Mouse (Mus musculus): ENCODE measurements around the gene Mrgprg. TPM values are rescaled to one million over a fixed set of nuclear protein-coding genes. Genes with fewer than 3 reads are reported as not detected.

Gene Mrgprg
- polyA plus RNA-seq, 1 experiment, result not detected

GRCm38 (mm10) chr7:143740653-143741052 lies 26.1 kb downstream of the Mrgprg start:
- Histone ChIP-seq H3K4me3 (ENCODE audit: insufficient read depth, low read depth, low read length) (peak overlapping the region; percentile 67), H3K27ac (replicated peaks; ENCODE audit: low read depth, low read length) (no peak overlapping the region), H3K4me1 (ENCODE audit: control insufficient read depth, insufficient read depth, insufficient read length, low read length) (peaks cover 10% of the 10 kb centered on the region)

GRCm38 (mm10) chr7:143739511-143740461 lies 27.0 kb downstream of the Mrgprg start:
- Histone ChIP-seq H3K4me1 (ENCODE audit: control insufficient read depth, insufficient read depth, insufficient read length, low read length) (peaks cover 10% of the 10 kb centered on the region), H3K4me3 (ENCODE audit: insufficient read depth, low read depth, low read length) (peak overlapping the region; percentile 67), H3K27ac (replicated peaks; ENCODE audit: low read depth, low read length) (peak overlapping the region; percentile 53; the same call in 1 of the 2 replicates)

- peaks cover 10% of the 10 kb centered on the region for H3K4me1 ChIP-seq (ENCODE audit: control insufficient read depth, insufficient read depth, insufficient read length, low read length)
- no peak overlapping the region for H3K27ac ChIP-seq (replicated peaks; ENCODE audit: low read depth, low read length)
- H3K4me3 ChIP-seq (ENCODE audit: insufficient read depth, low read depth, low read length), result 0 out of 2 replicates have a peak overlapping the region, but pooled peaks have one; percentile 13
Measured at GRCm38 (mm10) chr7:143738601-143739006, 28.2 kb downstream of the Mrgprg start.

GRCm38 (mm10) chr7:143738194-143738593 lies 28.6 kb downstream of the Mrgprg start:
- no peak overlapping the region for H3K4me3 ChIP-seq (ENCODE audit: insufficient read depth, low read depth, low read length)
- H3K4me1 ChIP-seq (ENCODE audit: control insufficient read depth, insufficient read depth, insufficient read length, low read length), result peaks cover 10% of the 10 kb centered on the region
- no peak overlapping the region for H3K27ac ChIP-seq (replicated peaks; ENCODE audit: low read depth, low read length)

- Histone ChIP-seq H3K4me1 (ENCODE audit: control insufficient read depth, insufficient read depth, insufficient read length, low read length) (peaks cover 11% of the 10 kb centered on the region), H3K27ac (replicated peaks; ENCODE audit: low read depth, low read length) (no peak overlapping the region), H3K4me3 (ENCODE audit: insufficient read depth, low read depth, low read length) (no peak overlapping the region)
Measured at GRCm38 (mm10) chr7:143733746-143734145, 33.0 kb downstream of the Mrgprg start.

GRCm38 (mm10) chr7:143729886-143730285 lies 36.9 kb downstream of the Mrgprg start:
- no peak overlapping the region for H3K4me3 ChIP-seq (ENCODE audit: insufficient read depth, low read depth, low read length)
- H3K27ac ChIP-seq (replicated peaks; ENCODE audit: low read depth, low read length), result no peak overlapping the region

GRCm38 (mm10) chr7:143726396-143726795 lies 40.4 kb downstream of the Mrgprg start:
- H3K4me1 ChIP-seq (ENCODE audit: control insufficient read depth, insufficient read depth, insufficient read length, low read length), result peaks cover 13% of the 10 kb centered on the region
- H3K27ac ChIP-seq (replicated peaks; ENCODE audit: low read depth, low read length), result no peak overlapping the region
- H3K4me3 ChIP-seq (ENCODE audit: insufficient read depth, low read depth, low read length), result no peak overlapping the region

More at GRCm38 (mm10) chr7:143729886-143730285, 36.9 kb downstream of the Mrgprg start:
- peaks cover 13% of the 10 kb centered on the region for H3K4me1 ChIP-seq (ENCODE audit: control insufficient read depth, insufficient read depth, insufficient read length, low read length)

- no peak overlapping the region for H3K27ac ChIP-seq (replicated peaks; ENCODE audit: low read depth, low read length)
- H3K4me3 ChIP-seq (ENCODE audit: insufficient read depth, low read depth, low read length), result no peak overlapping the region
- H3K4me1 ChIP-seq (ENCODE audit: control insufficient read depth, insufficient read depth, insufficient read length, low read length), result peaks cover 5% of the 10 kb centered on the region
Measured at GRCm38 (mm10) chr7:143723841-143724240, 43.0 kb downstream of the Mrgprg start.

- Histone ChIP-seq H3K4me3 (ENCODE audit: insufficient read depth, low read depth, low read length) (no peak overlapping the region), H3K27ac (replicated peaks; ENCODE audit: low read depth, low read length) (no peak overlapping the region), H3K4me1 (ENCODE audit: control insufficient read depth, insufficient read depth, insufficient read length, low read length) (peaks cover 5% of the 10 kb centered on the region)
Measured at GRCm38 (mm10) chr7:143722646-143723045, 44.1 kb downstream of the Mrgprg start.

GRCm38 (mm10) chr7:143717811-143718210 lies 49.0 kb downstream of the Mrgprg start:
- Histone ChIP-seq H3K4me3 (ENCODE audit: insufficient read depth, low read depth, low read length) (no peak overlapping the region), H3K27ac (replicated peaks; ENCODE audit: low read depth, low read length) (no peak overlapping the region), H3K4me1 (ENCODE audit: control insufficient read depth, insufficient read depth, insufficient read length, low read length) (no peaks in the 10 kb centered on the region; the same call in 1 of the 2 replicates)

Other genes with a start within 250 kb of the Mrgprg start
- gene Nap1l4, start 217.9 kb downstream of the Mrgprg start, polyA plus RNA-seq (2012; ENCODE audit: insufficient read depth, insufficient read length, missing spikeins), result 119 and 172 TPM in 2 replicates
- gene Cars, start 166.9 kb downstream of the Mrgprg start, polyA plus RNA-seq (2012; ENCODE audit: insufficient read depth, insufficient read length, missing spikeins), result 15.3 and 38.5 TPM in 2 replicates
- not detected in 2 replicates for gene Tnfrsf26, start 138.3 kb downstream of the Mrgprg start, polyA plus RNA-seq (2012; ENCODE audit: insufficient read depth, insufficient read length, missing spikeins)
- 2.8 and 5.9 TPM in 2 replicates for gene Tnfrsf22, start 117.3 kb downstream of the Mrgprg start, polyA plus RNA-seq (2012; ENCODE audit: insufficient read depth, insufficient read length, missing spikeins)
- gene Tnfrsf23, start 81.1 kb downstream of the Mrgprg start, polyA plus RNA-seq (2012; ENCODE audit: insufficient read depth, insufficient read length, missing spikeins), result 3.4 and 8.6 TPM in 2 replicates
- 7.8 and 12.1 TPM in 2 replicates for gene Osbpl5, start 10.0 kb downstream of the Mrgprg start, polyA plus RNA-seq (2012; ENCODE audit: insufficient read depth, insufficient read length, missing spikeins)
- gene Mrgpre, start 17.5 kb upstream of the Mrgprg start, polyA plus RNA-seq (2012; ENCODE audit: insufficient read depth, insufficient read length, missing spikeins), result 0.28 and 0.50 TPM in 2 replicates
- gene Nadsyn1, start 55.9 kb upstream of the Mrgprg start, polyA plus RNA-seq (2012; ENCODE audit: insufficient read depth, insufficient read length, missing spikeins), result 5.4 and 8.2 TPM in 2 replicates
- gene Dhcr7, start 56.2 kb upstream of the Mrgprg start, polyA plus RNA-seq (2012; ENCODE audit: insufficient read depth, insufficient read length, missing spikeins), result 23.0 and 25.9 TPM in 2 replicates
- not detected in 2 replicates for gene Gm498, start 99.8 kb upstream of the Mrgprg start, polyA plus RNA-seq (2012; ENCODE audit: insufficient read depth, insufficient read length, missing spikeins)
- not detected in 2 replicates for gene Shank2, start 234.9 kb upstream of the Mrgprg start, polyA plus RNA-seq (2012; ENCODE audit: insufficient read depth, insufficient read length, missing spikeins)